Mouse (Mus musculus): Measurements from ENCODE around the gene Cxcl10. TPM values are rescaled to one million over a fixed set of nuclear protein-coding genes. Genes with fewer than 3 reads are reported as not detected.
A peak's percentile ranks its signal among the peaks of the same experiment; 100 is the strongest.

The Cxcl10 gene
- total RNA-seq, 2 experiments from 2014 or later, result 0.43 to 0.61 TPM

DNA sequence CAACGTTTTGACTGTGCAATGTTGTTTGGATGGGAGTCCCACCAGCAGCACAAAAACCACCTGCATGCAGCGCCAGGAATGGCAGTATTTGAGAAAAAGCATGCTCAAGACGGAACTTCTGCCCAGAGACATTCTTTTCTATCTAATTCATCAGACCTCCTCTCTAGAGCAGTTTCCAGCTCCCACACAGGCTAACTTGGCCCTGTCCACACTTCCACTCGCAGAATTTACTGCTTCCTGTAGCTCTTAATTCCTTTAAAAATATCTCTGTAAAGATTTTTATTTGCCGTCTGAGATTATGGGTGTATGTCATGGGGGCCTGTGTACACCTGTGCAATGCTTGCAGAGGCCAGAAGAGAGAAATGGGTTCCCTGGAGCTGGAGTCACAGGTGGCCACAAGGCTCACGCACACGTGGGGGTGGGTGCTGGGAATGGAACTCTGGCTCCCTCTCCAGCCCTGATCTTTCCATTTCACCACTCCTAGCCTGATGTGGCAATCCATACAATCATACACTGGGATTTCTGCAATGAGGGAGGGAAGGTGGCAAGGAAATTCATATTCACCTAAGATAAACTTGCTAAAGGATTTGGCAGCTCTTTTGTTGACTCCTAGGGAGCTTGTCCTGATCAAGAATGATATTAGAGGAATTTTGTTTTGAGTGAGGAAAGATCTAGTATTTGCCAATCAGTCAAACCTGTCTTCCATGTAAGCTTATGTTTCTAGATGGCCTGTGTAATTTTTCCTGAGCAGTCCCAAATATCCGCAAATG is 26.9 kb downstream of the Cxcl10 start:
- DNase-seq (ENCODE audit: low spot score in 2 of 2), result no peak

DNA sequence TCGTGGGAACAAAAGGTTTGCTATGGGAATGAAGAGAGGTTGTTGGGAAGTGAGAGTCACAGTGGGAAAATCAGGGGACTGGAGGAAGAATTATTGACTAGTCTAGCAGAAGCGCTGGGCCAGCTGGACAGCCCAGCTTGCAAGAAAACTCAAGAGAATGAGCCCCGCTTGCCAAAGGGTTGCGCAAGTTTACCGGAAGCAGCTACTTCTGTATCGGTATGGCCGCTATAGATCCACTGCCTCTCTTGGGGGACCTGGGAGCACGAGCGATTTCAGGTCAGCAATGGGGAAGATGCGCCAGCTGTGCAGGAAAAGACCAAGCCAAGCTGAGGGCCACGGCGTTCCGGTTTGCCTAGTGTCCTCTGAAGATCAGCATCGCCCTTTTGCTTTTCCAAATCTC is 30.1 kb downstream of the Cxcl10 start:
- no peak for DNase-seq (ENCODE audit: low spot score in 2 of 2)

- no peak for DNase-seq (ENCODE audit: low spot score in 2 of 2)
These were observed 30.6 kb downstream of the Cxcl10 start for GRCm38 (mm10) chr5:92318119-92318518.

DNA sequence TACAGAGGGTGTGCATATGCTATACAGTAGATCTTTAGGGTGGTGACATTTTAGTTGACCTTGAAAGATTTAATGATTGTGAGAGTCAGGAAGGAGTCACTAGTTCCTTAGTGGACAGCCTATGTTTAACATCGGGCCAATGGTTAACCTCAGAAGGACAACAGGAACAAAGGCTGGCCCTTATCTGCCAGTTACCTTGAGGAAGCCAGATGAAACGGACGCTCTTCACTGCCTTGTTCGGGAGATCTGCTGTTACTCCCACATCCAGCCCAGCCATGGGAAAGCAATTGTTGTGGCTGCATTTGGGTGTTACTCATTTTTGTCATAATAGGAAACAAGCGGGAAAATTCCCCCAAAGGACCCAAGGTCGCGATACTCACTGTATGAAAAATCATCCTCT is 34.9 kb downstream of the Cxcl10 start:
- DNase-seq (ENCODE audit: low spot score in 2 of 2), result no peak

DNA sequence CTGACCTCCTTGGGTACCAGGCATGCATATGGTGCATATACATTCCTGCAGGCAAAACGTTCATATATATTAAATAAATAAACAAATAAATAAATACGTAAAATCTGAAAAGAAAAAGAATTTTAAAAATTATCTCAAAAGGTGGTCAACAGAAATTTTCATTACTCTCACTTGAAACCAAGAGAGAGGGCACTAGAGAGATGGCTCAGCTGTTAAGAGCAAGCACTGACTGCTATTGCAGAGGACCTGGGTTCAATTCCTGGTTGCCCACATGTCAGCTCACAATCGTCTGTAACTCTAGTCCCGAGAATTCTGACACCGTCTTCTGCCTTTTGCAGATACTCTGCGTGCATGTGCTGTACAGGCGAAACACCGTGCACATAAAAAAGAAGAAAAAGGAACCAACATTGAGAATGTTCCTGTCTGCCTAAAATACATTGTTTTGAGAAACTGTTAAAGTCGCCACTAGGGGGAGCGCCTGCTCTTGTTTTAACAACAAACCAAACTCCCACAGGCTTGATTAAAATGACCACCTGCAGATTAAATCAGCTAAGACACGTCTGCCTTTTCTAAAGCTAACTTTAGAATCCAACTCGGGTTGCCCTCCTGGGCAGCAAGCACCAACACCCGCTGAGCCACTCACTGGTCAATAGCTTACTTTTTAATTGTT is 36.5 kb downstream of the Cxcl10 start:
- DNase-seq (ENCODE audit: low spot score in 2 of 2), result peak; percentile 80 to 85

GRCm38 (mm10) chr5:92309681-92310511 is 38.8 kb downstream of the Cxcl10 start, which contains the start of gene Sdad1:
Gene Sdad1 (minus strand): TSS chr5:92310479.
- peak; percentile 87 to 88 for DNase-seq (ENCODE audit: low spot score in 2 of 2)

GRCm38 (mm10) chr5:92304291-92304690 is 44.4 kb downstream of the Cxcl10 start:
- no peak for DNase-seq (ENCODE audit: low spot score in 2 of 2)

- DNase-seq (ENCODE audit: low spot score in 2 of 2), result no peak
These were observed 46.4 kb downstream of the Cxcl10 start for GRCm38 (mm10) chr5:92302149-92302840.

Other genes with a start within 250 kb of the Cxcl10 start
- gene Uso1, start 211.0 kb downstream of the Cxcl10 start, total RNA-seq (2021), result 10 to 100 TPM; 81.8 to 98.8 TPM
- not detected for gene U90926, start 133.5 kb downstream of the Cxcl10 start, total RNA-seq (2021)
- not detected for gene Ppef2, start 92.6 kb downstream of the Cxcl10 start, total RNA-seq (2021)
- 10 to 100 TPM; 19.0 to 28.7 TPM for gene Naaa, start 70.7 kb downstream of the Cxcl10 start, total RNA-seq (2021)
- 10 to 100 TPM; 27.9 to 28.3 TPM for gene Sdad1, start 38.4 kb downstream of the Cxcl10 start, total RNA-seq (2021)
- 1 to 10 TPM; 1.3 to 3.4 TPM for gene Cxcl9, start 20.8 kb downstream of the Cxcl10 start, total RNA-seq (2021)
- gene Art3, start 17.1 kb downstream of the Cxcl10 start, total RNA-seq (2021), result 10 to 100 TPM; 48.5 to 78.3 TPM
- 10 to 100 TPM; 28.6 to 33.6 TPM for gene Nup54, start 86.3 kb upstream of the Cxcl10 start, total RNA-seq (2021)
- 10 to 100 TPM; 67.1 to 70.2 TPM for gene Scarb2, start 157.9 kb upstream of the Cxcl10 start, total RNA-seq (2021)
- gene Fam47e, start 206.2 kb upstream of the Cxcl10 start, total RNA-seq (2021), result not detected

Measured in adrenal gland, adult 18-20 months (tissue).